Mouse (Mus musculus) cerebellum, postnatal 4 days (tissue): ENCODE measurements around the gene Aldh4a1.
A peak's percentile ranks its signal among the peaks of the same experiment; 100 is the strongest.

ENCODE experiments used
- DNase-seq, 2 experiments: peaks; one replicate each; pipeline ENCODE4 v3.0.0; 2022; ENCODE audit warnings: low spot score in 2 of 2, mixed read lengths in 1 of 2

Gene Aldh4a1

GRCm38 (mm10) chr4:139619765-139620164 lies 2.9 kb upstream of the Aldh4a1 start:
- DNase-seq = no peak

DNA sequence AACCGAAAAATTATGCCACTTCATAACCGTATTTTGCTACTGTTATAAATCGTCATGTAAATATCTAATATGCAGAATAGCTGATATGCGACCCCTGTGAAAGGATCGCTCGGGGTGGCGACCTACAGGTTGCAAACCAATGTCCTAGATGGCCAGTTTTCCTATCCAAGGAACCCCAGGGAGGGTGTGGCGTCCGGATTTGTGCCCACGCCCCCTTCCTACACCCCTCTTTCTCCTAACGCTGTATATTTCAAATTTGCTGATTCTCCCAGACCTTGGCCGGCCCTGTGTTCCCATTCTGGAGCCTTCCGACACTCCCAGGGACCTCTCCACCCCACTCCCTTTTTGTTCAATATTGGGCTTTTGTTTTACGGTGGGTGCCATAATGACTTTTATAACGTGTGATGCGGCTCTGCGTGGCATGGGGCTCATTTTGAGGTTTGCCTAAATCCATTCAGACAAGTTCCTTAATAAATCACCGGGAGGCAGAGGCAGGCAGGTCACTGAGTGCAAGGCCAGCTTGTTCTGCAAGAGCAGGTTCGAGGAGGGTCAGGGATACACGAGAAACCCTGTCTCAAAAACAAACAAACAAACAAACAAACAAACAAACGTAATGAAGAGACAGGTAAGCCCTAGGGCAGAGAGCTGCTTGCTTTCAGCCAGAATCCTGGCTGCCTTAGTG lies 909 bp downstream of the Aldh4a1 start:
- DNase-seq = no peak

GRCm38 (mm10) chr4:139624116-139624489 lies 1.4 kb downstream of the Aldh4a1 start:
- no peak for DNase-seq

DNA sequence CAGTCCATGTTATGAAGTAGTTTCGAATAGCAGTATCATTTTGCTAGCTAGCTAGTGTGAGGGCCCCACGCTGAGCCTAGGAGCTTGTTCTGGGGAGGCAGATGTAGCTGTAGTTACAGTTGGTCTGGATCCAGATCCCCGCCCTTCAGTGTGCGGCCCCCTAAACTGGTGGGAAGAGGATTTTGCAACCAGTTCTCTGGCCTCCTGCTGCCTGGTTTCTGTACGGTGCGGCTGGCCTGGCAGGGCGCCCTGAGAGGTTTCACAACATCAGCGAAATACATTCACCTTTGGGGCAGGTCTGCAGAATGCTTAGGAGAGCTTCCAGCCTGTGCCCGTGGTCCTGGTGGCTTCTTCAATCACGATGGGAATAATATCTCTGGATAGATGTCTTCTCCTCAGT lies 2.0 kb downstream of the Aldh4a1 start:
- no peak for DNase-seq

- no peak for DNase-seq
These were observed 4.7 kb downstream of the Aldh4a1 start for GRCm38 (mm10) chr4:139627361-139627760.

DNA sequence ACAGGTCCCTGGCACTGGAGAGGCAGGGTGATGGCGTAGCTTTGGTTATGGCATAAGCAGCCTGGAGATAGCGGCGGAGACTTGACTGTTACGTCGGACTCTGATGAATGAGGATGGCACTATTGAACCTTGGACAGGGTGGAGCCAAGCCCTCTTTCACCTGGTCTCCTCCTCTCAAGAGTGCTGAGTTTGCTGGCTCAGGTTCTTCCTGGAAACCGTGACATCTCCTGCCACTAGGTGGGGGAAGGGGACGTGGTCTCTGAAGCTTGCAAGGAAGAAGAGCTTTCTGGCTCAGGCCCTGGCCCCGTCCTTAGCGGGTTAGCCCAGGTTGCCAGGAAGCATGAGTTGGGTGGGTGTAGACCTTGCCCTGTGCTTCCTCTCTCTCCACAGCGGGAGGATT lies 7.5 kb downstream of the Aldh4a1 start:
- DNase-seq = no peak

DNA sequence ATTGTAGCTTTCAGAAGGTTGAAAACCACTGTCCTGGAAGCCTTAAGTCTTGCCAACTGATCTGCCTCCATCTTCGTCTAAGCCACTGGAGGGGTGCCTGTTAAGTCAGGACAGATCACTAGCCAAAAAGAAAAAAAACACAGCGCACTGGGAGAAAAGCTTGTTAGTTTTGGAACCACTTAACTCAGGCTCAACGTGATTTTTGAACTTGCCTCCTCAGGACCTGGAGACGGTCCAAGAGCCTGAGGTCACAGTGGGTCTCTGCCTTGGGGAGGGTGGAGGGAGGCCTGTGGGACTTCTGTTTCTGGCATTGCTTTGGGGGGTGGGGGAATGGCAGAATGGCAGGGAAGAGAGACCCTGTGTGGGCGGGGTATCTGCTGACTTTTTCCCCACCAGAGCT lies 8.5 kb downstream of the Aldh4a1 start:
- no peak for DNase-seq

GRCm38 (mm10) chr4:139631569-139632253 lies 9.0 kb downstream of the Aldh4a1 start:
- no peak for DNase-seq

GRCm38 (mm10) chr4:139632254-139632580 lies 9.6 kb downstream of the Aldh4a1 start:
- no peak for DNase-seq

DNA sequence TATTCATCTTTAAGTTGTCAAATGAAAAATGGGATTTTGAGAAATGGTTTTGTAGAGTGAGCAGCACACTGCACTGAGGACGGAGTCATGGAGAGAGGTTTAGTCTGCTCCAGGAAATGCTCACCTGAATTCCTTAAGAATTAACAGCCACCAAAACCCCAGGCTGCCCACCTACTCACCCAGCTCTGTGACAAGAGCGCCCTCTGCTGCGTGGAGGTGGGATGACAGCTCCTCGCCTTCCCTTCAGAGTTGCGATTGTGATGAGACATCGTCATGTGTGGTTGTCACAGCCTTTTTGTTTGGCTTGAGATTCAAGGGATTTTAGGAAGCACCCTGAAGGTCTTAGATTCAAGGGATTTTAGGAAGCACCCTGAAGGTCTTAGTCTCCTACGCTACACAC lies 13.7 kb downstream of the Aldh4a1 start:
- DNase-seq = peak; percentile 72 to 86

- DNase-seq = no peak
These were observed 15.2 kb downstream of the Aldh4a1 start for GRCm38 (mm10) chr4:139637847-139638246.

GRCm38 (mm10) chr4:139638356-139638755 lies 15.7 kb downstream of the Aldh4a1 start:
- no peak for DNase-seq

DNA sequence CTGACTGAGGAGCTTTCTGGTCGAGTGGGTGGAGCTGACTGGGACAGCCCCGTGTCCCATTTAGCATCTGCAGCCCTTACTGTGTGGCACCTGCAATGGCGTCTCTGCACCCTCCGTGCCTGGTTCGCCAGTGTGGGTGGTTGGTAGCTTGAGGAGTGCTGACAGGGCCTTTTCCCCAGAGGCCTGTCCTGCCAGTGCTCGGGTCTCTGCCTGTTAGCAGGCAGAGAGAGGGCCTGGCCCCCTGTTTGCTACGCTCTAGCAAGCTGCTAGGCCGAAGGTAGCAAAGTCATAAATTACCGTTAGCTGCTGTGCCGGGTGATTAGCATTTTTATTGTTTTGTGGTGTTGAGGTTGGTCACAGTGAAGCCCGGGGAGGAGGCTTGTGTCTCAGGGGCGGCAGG lies 17.1 kb downstream of the Aldh4a1 start:
- no peak for DNase-seq

DNA sequence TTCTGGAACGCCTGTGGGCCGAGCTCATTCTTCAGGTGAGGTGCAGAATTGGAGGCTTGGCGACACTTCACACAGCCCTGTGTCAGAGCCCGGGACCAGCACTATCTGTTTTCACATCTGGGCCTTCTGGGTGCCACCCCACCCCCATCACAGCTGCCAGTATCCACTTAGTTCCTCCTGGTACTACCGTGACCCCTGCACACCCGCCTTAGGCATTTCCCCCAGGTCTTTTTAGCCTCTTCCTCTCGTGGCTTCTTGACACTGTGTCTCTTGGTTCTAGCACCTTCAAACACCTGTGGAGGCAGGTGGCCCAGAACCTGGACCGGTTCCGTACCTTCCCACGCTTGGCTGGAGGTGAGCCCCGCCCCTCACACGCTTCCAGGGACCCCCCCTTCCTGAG lies 17.7 kb downstream of the Aldh4a1 start:
- DNase-seq = no peak

DNA sequence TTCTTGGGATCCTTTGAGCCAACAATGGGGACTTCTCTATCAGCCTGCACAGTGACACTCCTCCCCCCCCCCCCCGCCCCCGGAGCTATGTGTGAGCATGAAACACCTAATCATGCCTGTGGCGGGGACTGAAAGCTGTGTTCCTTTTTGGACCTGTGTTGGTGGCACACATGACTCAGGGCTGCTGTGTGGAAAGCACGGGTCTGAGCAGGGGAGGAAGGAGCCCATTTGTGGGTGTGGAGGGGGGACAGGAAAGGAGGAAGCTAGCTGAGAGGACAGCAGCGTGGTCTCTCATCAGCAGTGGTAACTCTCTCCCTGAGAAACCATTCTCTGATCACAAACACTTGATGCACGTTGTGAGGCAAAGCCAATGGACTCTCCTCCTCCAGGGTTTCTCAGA lies 18.1 kb downstream of the Aldh4a1 start:
- no peak for DNase-seq

- no peak for DNase-seq
These were observed 19.3 kb downstream of the Aldh4a1 start for GRCm38 (mm10) chr4:139641829-139642425.

- DNase-seq = peak; percentile 91 to 92
These were observed 21.3 kb downstream of the Aldh4a1 start for GRCm38 (mm10) chr4:139643972-139644371.

DNA sequence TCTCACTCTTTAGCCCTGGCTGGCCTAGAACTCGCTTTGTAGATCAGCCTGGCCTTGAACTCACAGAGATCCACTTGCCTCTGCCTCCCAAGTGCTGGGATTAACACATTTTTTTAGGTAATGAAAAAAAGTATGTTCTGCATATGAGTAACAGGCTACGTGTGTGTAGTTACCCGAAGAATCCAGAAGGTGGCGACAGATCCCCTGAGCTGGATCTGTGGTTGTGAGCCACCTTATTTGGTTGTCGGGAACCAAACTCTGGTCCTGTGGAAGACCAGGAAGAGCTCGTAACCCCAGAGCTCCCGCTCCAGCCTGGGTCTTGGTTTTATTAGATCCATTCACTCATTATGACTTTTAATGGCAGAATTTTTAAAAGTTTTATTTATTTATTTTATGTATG lies 24.2 kb downstream of the Aldh4a1 start:
- no peak for DNase-seq

GRCm38 (mm10) chr4:139650086-139650743 lies 27.5 kb downstream of the Aldh4a1 start:
- no peak for DNase-seq

DNA sequence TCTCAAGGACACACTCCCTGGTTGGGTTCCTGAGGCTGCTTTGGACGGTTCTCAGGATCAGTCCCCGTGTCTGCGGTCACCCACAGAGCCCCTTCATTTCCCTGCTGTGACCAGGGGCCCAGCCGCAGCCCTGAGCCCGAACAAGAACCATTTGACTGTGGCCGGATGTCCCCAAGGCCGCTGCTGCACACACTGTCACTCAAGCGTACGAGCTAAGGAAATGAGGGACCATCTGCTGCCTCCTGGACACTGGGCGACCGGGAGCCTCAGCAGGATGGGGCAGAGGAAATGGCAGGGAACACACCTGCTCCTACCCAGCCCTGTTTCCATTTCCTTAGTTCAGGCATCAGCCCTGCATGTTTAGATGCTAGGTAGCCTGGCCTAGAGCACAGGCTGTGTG lies 28.2 kb downstream of the Aldh4a1 start:
- no peak for DNase-seq

DNA sequence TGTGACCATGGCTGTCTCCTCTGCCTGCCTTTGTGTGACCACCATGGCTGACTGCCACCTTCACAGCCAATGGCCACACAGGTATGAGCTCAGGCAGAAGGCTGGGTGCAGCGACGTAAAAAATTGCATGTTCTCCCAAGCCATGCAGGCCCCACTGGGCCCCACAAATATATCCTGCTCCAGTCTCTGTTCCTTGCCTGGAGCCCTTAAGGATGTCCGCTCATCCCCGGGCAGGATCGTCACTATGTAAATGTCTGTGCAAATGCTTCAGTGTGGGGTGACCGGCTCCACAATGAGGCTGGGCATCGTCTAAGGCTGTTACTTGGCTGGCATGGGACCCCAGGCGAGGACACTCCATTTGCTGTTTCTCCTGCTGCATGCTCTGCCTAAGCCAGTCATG lies 30.6 kb downstream of the Aldh4a1 start, which contains the start of gene Tas1r2:
TSS of gene Tas1r2 (plus strand) at position 301 of the 400 bp plus-strand sequence.
- DNase-seq = no peak

- DNase-seq = peak in 1 of 2 experiments; percentile 58
These were observed 39.2 kb downstream of the Aldh4a1 start for GRCm38 (mm10) chr4:139661897-139662296.

- DNase-seq = no peak
These were observed 45.0 kb downstream of the Aldh4a1 start for GRCm38 (mm10) chr4:139667632-139668031.
